Mouse (Mus musculus) adipocyte (in vitro differentiated cells): ENCODE measurements around the gene Supt20.

Source experiments
- DNase-seq: peaks from one replicate; pipeline ENCODE4 v3.0.0-alpha.2; 2016; ENCODE audit warnings: low spot score

The Supt20 gene

GRCm38 (mm10) chr3:54692202-54693055 is at the start of gene Supt20:
TSS of gene Supt20 (plus strand) at chr3:54692807.
- peak; percentile 96 for DNase-seq

DNA sequence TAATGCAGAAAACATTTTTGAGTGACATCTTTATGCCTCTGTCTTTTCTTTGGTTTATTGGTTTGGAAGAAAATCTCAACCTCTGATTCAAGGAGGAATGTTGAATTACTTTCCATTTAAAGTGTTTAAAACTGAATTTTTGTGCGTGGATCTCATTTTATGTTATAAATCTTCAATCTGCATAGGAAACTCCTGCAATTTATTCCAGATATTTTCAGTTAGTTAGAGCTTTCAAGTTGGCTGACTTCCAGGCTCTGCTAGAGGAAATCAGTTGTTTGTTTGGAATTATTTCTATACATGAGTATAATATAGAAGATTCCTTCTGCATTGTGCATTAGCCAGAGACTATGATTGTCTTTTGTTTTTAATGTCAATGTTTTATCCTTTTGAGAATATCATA is 49.8 kb upstream of the Supt20 start:
- no peak for DNase-seq

DNA sequence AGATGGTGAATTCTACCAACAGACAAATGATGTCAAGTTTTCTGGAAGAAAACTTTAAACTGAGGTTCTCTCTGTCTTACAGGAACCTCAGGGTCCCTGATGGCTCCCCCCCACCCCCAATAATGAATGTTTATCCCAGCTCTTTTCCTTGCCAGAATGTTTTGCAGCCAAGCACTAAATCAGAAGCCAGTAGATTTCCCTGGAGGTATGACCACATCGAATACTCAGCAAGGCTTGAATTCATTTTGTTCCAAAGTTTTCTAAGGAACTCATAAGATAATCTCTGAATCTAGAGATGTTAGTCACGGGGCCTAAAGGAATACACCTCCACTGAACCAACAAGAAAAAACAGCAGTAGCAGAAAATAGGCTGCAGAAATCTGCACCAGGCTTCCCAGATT is 45.0 kb upstream of the Supt20 start:
- DNase-seq, result no peak

GRCm38 (mm10) chr3:54651576-54651975 is 41.0 kb upstream of the Supt20 start:
- DNase-seq, result no peak

DNA sequence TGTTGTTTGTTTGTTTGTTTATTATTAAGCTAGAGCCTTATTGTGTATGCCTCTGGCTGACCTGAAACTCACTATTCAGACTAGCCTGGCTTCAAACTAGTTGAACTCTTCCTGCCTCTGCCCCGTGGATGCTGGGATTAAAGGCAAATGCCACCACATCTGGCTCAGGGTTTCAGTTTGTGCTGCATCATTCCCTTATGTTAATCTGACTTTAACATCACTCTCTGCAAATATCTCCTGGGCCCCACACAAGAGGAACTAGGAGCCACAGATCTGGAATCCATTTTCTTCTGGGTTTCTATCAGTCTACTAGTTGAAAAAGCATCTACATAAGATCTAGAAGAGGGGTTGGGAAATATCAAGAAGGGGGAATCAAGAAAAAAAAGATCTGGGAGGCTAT is 38.4 kb upstream of the Supt20 start:
- no peak for DNase-seq

DNA sequence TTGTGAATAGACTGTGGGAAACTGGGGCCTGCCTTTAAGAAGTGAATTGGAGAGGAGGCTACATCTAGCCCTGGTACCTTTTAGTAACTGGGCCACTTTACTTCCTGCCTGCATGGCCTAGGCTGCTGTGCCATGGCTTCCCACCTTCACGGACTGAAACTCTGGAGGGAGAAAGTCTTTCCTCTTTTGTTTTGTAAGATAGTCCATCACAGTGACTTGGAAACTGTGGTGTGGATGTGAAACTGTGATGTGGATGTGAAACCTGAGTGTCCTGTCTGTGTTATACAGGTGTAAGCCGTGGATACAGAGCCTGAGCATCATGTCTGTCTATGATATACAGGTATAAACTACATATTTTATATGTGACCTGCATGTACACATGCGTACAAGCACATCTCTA is 35.5 kb upstream of the Supt20 start:
- DNase-seq, result no peak

GRCm38 (mm10) chr3:54657888-54658626 is 34.5 kb upstream of the Supt20 start:
- DNase-seq, result peak; percentile 71

DNA sequence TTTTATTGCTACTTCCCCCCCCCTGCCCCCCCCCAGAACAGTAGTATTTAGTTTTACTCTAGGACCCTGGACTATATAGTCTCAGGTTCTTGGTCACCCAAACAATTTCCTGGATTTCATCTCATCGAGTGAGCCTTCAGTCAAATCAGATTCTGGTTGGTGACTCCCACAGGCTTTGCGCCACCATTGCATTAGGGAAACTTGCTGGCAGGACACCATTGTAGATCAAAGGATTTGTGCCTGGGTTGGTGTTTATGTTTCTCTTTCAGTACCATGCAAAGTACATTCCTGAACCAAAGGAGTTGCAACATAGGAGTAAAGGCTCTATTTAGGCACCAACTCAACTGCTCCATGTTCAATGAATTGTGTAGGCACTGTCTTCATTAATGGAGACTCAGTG is 32.9 kb upstream of the Supt20 start:
- peak; percentile 12 for DNase-seq

DNA sequence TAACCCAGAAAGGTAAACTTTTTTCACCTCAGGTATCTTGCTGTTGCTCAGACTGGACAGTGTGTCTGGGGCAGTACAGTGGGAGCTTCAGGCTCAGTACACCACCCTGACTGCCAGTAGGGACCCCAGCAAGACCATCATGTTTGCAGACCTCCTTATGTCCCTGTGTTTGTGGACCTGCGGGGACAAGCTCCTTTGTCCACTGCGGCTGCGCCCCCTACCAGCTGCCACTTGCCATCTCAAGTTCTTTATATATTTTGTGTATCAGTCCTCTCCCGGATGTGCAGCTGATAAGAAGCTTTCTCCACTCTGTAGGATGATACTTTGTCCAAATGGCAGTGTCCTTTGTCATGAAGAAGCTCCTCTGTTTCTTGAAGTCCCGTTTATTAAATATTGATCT is 30.2 kb upstream of the Supt20 start:
- no peak for DNase-seq

DNA sequence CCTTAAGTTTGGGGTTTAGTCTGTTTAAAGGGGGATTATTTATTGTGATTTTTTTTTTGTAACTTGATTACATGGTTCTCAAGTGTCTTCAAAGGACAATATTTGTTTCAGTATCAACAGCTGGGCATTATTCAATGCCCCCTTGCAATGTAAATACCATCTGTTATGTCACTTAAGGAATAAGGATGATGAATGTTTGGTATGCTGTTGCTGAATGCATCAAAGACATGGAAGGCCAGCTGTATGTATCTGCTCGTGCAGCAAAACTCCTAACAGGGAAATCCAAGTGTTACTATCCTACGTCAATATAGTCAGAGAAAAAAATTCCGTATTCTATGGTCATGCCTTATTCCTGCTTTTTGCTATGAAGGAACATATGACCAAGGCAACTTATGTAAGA is 24.5 kb upstream of the Supt20 start:
- no peak for DNase-seq

DNA sequence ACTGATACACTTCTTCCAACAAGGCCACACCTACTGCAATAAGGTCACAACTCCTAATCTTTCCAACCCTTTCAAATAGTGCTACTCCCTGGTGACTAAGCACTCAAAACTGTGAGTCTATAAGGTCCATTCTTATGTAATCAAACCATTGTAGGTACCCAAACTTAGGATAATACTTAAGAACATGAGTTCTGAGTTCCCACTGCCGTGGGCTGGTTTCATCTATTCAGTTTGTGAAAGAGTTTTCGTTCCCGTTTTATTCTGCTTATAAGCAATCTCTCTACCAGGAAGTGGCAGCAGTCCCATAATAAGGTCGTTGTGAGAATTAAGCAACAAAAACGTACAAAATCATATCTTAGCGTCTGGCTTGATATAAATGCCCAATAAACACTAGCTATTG is 23.9 kb upstream of the Supt20 start:
- no peak for DNase-seq

GRCm38 (mm10) chr3:54669559-54669958 is 23.0 kb upstream of the Supt20 start:
- DNase-seq, result no peak

GRCm38 (mm10) chr3:54672111-54672510 is 20.5 kb upstream of the Supt20 start:
- peak; percentile 51 for DNase-seq

DNA sequence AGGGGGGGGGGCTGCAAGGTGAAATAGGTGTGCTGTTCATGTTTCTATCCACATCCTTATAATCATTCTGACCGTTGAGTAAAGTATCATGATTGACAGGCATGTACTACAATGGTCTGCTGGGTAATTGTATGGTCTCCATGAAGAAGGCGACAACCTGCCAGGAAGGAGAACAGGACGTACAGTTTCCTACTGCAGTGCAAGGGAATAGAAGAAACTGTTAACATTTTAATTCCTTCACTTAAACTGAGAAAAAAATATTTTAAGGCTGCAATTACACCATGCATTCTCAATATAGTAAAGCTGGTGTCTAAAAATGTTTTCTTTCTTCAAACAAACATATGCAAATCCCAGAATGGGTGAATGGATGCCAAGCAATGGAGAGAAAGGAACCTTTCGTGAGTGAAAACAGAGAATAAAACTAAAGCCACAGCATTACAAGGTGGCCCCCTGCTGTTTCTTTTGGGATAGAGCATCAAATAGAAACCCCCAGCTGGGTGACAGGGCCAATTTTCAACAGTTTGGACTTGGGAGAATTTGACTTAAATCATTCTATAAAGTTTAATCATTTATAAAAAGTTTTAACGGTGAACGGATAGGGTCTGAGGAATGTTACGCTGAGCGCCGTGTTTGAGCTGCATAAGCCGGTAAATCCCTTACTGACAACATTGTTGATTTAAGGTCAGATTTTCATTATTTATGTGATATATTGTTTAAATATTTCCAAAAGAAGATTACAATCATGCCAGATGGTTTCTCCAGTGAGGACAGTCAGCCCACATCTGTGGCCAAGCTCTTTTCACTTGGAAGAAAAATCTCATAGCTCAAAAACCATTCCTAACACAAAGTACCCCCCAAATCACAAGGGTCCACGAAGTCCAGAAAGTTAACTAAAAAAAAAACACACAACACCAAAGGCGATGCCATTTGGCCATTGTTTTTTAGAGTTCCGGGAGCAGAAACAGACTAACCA is 19.8 kb upstream of the Supt20 start:
- peak; percentile 86 for DNase-seq

DNA sequence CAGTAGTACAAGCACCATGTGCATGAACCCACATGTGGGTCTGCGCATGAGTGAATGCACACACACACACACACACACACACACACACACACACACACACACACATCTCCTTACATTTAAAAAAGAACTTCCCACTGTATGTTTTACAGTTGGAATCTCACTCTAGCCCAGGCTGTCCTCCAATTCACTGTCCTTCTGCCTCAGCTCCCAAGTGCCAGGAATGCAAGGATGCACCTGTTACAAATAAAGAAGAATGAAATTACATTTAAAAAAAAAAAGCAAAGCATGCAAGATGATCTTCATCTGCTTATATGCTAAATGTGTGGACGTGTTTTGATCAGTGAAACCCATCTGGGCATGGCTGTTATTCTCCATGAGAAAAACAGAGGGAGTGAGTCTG is 15.8 kb upstream of the Supt20 start:
- no peak for DNase-seq

DNA sequence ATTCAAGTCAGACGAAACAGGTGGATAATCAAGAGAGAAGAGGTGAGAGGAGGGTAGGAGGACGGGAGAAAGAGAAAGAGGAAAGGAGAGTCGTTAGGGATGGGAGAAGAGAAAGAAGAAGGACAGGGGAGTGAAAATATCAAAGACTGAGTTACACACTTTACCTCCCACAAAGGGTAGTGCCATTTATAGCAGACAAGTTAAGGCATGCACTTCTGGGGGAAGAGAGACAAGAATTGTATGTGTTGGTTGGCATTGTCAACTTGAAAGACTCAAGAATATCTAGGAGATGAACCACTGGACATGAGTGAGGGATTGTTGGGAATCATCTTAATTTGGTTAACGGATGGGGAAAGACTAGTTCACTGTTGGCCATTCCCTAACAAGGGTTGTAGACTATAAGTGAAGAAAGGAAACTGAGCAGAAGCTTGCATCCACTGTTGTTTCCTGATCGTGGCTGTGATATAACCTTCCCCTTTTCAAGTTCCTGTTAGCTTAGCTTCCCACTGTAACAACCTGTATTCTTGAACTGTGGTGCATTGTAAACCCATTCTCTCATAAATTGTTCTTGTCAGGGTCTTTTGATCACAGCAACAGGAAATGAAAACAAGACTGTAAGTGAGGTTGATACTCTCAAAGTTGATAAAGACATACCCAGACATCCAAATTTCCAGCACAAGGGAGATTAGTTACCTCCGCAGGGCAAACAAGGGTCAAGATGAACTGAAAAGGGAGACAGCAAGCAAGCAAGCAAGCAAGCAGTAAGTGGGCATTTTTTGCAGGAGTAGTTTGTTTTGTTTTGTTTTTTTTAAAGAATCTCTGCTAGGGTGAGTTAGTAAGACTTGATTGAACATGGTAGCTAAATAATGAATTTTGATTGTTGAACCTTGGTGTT is 11.1 kb upstream of the Supt20 start:
- no peak for DNase-seq

DNA sequence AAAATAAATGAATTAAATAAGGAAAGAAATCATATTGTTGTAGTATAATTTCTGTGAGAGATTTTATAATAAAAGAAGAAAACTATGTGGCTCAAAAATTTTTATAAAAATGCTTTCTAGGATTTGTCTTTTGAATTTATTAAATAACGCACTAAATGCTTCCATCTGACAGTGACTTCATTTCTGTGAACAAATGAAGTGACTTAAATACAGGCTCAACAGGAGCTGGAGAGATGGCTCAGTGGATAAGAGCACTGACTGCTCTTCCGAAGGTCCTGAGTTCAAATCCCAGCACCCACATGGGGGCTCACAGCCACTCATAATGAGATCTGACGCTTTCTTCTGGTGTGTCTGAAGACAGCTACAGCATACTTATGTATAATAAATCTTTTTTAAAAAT is 7.4 kb upstream of the Supt20 start:
- no peak for DNase-seq

DNA sequence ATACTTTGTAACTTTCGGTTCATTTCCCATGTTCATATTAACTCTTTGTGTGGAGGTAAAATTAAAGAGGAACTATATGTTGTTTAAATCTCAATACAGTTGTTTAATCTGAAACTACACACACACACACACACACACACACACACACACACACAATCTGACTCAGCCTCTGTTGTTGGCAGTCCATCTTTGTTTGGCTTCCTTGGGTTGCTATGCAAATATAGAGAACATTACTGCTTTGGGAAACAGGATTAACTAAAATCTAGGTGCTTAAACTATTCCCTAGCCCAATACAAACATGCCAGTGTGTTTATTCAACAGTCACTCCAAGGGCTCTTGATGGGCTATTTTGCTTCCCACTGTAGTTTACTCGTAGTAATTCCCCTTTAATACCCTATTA is 5.4 kb upstream of the Supt20 start:
- DNase-seq, result no peak

DNA sequence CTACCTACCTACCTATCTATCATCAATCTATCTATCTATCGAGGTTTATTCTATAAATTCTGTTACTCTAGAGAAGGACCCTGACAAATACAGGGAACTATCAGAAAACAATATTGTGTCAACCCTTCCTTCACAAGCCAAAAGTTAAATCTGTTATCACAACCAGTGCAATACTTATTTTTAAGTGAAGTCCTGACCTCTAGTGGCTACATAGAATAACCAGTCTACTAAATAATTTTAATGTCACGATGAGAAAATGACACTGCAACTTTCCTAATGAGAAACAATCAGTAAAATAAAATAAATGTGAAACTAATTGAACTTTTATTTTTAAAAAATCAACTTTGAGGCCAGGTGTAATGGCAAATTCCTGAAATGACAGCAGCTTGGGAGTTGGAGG is 3.5 kb upstream of the Supt20 start:
- peak; percentile 53 for DNase-seq

DNA sequence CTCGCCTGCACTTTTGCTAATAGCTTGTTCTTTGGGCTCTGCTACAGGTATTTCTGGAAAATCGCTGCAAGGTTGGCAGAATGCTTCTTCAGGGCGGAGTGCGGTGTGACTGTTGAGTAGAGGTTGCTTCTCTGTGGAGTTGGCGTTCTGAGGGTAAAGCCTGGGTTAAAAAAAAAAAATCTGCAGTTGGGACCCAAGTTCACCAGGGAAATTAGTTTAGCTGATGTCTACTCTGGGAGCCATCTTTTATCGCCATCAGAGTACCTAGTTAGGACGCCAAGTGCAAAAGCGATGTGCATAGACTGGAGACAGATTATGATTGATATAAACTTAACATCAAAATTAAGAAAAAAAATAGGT is 429 bp downstream of the Supt20 start:
- peak; percentile 64 for DNase-seq

DNA sequence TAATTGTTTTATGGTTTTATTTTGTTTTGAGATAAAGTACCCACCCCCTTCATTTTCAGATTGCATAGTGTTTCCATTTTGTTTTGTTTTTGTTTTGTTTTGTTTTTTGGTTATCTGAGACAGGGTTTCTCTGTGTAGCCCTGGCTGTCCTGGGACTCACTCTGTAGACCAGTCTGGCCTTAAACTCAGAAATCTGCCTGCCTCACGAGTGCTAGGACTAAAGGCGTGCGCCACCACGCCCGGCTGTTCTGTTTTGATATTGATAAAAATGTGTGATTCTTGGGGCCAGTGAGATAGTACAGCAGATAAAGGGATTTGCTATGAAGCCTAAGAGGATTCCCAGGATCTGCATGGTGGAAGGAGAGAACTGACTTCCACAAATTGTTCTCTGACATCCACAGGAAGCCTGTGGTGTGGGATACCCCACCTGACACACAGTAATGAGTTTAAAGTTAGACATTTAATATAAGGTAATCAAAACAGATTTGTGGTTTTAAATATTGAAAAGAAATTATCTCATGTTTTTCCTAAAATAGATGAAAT is 7.2 kb downstream of the Supt20 start:
- DNase-seq, result no peak
